Mouse (Mus musculus) embryonic facial prominence, embryonic 10.5 days (tissue): ENCODE measurements around the gene Ubald2. TPM values are rescaled to one million over a fixed set of nuclear protein-coding genes. Genes with fewer than 3 reads are reported as not detected.
A peak's percentile ranks its signal among the peaks of the same experiment; 100 is the strongest.
"Not testable (repeated sequence)": the region's sequence is repeated elsewhere in the genome, so short reads cannot be mapped to it uniquely, and the experiment has no call there.

ENCODE experiments used
- DNase-seq: peaks from one replicate; pipeline ENCODE4 v3.0.0-alpha.2; 2017; ENCODE audit warnings: low spot score
- H3K27ac ChIP-seq: fragments of 300-500 bp; sonication (generic); replicated peaks from 2 replicates; pipeline ENCODE4 v1.5.1; 2016; ENCODE audit warnings: mild to moderate bottlenecking
- H3K27me3 ChIP-seq: fragments of 300-500 bp; sonication (generic); replicated peaks from 2 replicates; pipeline ENCODE4 v1.6.1; 2016; ENCODE audit warnings: low read depth, mild to moderate bottlenecking; ENCODE audit not compliant: poor library complexity, severe bottlenecking
- H3K36me3 ChIP-seq: fragments of 300-500 bp; sonication (generic); replicated peaks from 2 replicates; pipeline ENCODE4 v1.6.1; 2016; ENCODE audit warnings: mild to moderate bottlenecking, moderate library complexity
- H3K4me1 ChIP-seq: fragments of 300-500 bp; sonication (generic); 2 replicates; pipeline ENCODE4 v1.6.1; 2016
- H3K4me3 ChIP-seq: fragments of 300-500 bp; sonication (generic); 2 replicates; pipeline ENCODE4 v1.5.1; 2016; ENCODE audit warnings: mild to moderate bottlenecking, moderate library complexity
- H3K9me3 ChIP-seq: fragments of 300-500 bp; sonication (generic); 2 replicates; pipeline ENCODE4 v1.6.1; 2016; ENCODE audit warnings: mild to moderate bottlenecking
- whole genome bisulfite sequencing: fragments of 180-500 bp; shearing (Covaris S2); methylation state at CpG from one replicate; pipeline ENCODE4 v1.1.7; 2016; 5-methylcytosine and 5-hydroxymethylcytosine counted together
- polyA plus RNA-seq: library from polyadenylated mRNA; unstranded; fragments of >200 nt; fragmentation: Nextera tagmentation; extraction: Ambion mirVana; gene quantifications from 2 replicates; pipeline ENCODE4 v1.2.1, GENCODE M21; 2016

The Ubald2 gene
- polyA plus RNA-seq, 1 experiment from 2014 or later: 43.7 TPM

DNA sequence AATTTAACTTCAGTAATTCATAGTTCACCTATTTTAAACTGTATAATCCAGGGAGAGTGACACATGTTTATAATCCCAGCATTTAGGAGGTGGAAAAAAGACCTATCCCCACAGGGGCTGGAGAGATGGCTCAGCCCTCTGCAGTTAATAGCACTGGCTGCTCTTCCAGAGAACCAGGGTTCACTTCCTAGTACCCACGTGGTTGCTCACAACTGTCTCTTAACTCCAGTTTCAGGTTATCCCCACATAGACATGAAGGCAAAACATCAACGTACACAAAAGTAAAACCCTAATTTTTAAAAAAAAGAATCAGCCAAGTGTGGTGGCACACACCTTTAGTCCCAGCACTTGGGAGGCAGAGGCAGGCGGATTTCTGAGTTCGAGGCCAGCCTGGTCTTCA, 28.3 kb upstream of the Ubald2 start:
- Histone ChIP-seq H3K36me3 (peaks cover 25% of the 10 kb centered on the region), H3K9me3 (no peaks in the 10 kb centered on the region), H3K27me3 (no peaks in the 10 kb centered on the region; the same call in 1 of the 2 replicates), H3K27ac (no peak overlapping the region), H3K4me3 (no peak overlapping the region), H3K4me1 (peaks cover under 1% of the 10 kb centered on the region)
- no peak for DNase-seq
- 89% methylated on average over 4 of the region's 4 CpGs for WGBS

DNA sequence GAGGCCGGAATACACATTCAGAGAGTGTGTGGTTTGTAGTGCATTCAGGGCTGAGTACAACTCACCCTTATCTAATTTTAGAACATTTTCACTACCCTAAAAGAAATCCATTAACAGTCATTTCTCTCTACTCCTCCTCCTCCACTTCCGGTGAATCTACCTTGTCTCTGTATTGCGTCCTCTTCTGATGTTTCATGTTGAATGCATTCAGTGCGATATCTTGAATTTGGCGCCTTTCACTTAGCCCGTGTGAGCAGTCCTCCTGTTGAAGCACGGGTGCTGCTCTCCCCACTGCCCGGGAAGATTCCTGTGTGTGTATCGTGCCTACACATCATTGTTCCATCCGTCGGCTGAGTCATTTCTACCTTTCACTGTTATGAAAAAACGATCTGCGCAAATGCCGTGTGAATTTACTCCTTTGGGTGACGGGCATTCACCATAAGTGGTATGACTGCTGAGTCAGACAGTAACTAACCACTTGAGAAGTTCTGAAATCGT, 27.6 kb upstream of the Ubald2 start:
- H3K27ac ChIP-seq: no peak overlapping the region
- H3K4me3 ChIP-seq: no peak overlapping the region
- peaks cover 6% of the 10 kb centered on the region for H3K27me3 ChIP-seq
- H3K4me1 ChIP-seq: peaks cover 4% of the 10 kb centered on the region; the same call in 1 of the 2 replicates
- peaks cover 25% of the 10 kb centered on the region for H3K36me3 ChIP-seq
- no peaks in the 10 kb centered on the region for H3K9me3 ChIP-seq
- DNase-seq: no peak
- 96% methylated on average over 16 of the region's 16 CpGs for WGBS

DNA sequence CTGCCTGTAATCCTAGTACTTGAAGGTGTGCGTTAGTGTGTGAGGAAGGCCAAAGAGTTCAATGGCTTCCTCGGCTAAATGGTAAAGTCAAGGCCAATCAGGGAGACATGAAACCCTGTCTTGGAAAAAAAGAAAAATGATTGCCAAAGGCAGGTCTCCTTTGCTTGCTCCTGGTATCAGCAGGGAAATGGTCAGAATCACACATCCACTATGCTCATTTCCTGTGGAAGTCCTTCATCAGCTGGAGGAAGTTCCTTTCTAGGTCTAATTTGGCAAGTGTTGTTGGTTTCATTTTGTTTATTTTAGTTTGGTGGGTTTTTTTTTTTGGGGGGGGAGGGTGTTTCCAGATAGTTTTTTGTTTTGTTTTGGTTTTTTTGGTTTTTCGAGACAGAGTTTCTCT, 24.9 kb upstream of the Ubald2 start:
- Histone ChIP-seq H3K4me3 (no peak overlapping the region), H3K36me3 (peaks cover 13% of the 10 kb centered on the region), H3K27me3 (peaks cover 24% of the 10 kb centered on the region), H3K27ac (no peak overlapping the region), H3K4me1 (peaks cover 23% of the 10 kb centered on the region), H3K9me3 (no peaks in the 10 kb centered on the region)
- 90% methylated on average over 3 of the region's 3 CpGs for WGBS
- no peak for DNase-seq

DNA sequence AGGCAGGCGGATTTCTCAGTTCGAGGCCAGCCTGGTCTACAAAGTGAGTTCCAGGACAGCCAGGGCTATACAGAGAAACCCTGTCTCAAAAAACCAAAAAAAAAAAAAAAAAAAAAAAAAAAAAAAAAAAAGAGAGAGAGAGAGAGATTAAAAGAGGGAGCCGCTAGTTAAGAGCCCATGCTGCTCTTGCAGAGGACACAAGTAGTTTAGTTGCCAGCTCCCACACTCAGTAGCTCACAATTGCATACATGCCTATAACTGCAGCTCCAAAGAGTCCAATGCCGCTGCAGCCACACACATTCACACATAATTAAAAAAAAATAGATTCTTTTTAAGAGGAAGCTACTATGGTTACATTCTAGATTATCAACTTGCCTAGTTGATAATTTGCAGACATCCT, 23.5 kb upstream of the Ubald2 start:
- DNase-seq, H3K9me3 ChIP-seq, H3K4me3 ChIP-seq, H3K36me3 ChIP-seq, H3K27ac ChIP-seq: not testable (repeated sequence)
- Histone ChIP-seq H3K27me3 (peaks cover 37% of the 10 kb centered on the region), H3K4me1 (peaks cover 23% of the 10 kb centered on the region)
- WGBS: 89% methylated on average over 4 of the region's 4 CpGs

DNA sequence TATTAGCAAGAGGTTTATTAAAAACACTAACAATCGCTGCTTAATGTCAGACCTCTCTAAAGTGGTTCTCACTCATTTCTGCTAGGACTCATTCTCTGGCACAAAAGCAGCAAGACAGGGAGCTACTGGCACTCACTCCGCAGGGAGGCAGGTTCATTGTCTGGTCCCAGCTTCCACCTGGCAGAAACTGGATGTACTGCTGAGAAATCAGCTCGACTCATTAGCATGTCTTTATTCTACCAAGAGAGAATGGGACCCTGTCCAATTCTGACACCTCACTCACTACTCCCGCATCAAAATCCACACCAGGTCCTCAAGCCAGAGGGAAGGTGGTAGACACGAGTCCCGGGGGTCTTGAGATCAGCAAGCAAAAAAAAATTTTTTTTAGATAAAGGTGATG, 22.3 kb upstream of the Ubald2 start:
- Histone ChIP-seq H3K27me3 (peaks cover 37% of the 10 kb centered on the region), H3K4me3 (peak overlapping the region; percentile 71), H3K9me3 (no peaks in the 10 kb centered on the region), H3K36me3 (peaks cover 2% of the 10 kb centered on the region; the same call in 1 of the 2 replicates), H3K4me1 (peaks cover 28% of the 10 kb centered on the region), H3K27ac (no peak overlapping the region)
- 11% methylated on average over 6 of the region's 6 CpGs for WGBS
- DNase-seq: no peak

DNA sequence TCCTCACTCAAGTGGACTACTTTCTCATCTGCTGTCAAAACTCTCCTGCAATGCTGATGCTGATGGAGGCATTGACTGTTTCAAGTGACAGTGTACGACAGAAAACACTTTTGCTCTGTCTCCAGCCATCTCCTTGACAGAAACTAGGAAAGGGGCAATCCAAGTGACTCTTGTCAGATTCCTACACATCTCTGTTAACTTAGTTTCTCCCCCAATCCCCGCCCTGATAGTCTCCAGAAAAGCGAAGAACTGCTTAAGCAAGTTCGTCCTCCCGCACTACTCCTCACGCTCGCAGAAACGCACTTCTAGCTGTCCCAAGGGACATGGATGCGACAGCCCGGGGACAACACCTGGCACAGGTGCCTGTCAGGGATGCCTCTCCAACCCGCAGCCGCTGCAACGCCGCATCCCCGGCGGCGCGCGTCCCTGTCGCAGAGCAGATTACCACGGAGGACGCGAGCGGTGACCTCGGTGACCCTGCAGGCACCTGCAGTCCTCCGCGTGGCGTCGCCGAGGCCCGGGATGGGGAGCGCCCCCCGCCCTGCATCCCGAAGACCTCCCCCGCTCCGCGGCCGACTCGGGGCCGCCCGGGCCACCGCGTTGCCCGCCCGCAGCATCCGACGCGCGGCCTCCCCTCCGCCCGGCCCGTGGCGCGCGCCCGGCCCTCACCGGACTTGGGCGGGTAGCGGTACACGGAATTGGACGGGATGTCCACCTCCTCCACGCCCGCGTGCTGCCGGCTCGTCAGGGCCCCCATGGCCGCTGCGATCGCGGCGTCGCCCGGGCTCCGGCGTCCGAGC, 21.7 kb upstream of the Ubald2 start:
- Histone ChIP-seq H3K4me3 (peak overlapping the region; percentile 71), H3K9me3 (no peaks in the 10 kb centered on the region), H3K4me1 (peaks cover 34% of the 10 kb centered on the region), H3K36me3 (peaks cover 2% of the 10 kb centered on the region; the same call in 1 of the 2 replicates), H3K27me3 (peaks cover 37% of the 10 kb centered on the region), H3K27ac (peak overlapping the region; percentile 94)
- WGBS: under 1% methylated on average over 76 of the region's 76 CpGs
- peak; percentile 61 for DNase-seq

DNA sequence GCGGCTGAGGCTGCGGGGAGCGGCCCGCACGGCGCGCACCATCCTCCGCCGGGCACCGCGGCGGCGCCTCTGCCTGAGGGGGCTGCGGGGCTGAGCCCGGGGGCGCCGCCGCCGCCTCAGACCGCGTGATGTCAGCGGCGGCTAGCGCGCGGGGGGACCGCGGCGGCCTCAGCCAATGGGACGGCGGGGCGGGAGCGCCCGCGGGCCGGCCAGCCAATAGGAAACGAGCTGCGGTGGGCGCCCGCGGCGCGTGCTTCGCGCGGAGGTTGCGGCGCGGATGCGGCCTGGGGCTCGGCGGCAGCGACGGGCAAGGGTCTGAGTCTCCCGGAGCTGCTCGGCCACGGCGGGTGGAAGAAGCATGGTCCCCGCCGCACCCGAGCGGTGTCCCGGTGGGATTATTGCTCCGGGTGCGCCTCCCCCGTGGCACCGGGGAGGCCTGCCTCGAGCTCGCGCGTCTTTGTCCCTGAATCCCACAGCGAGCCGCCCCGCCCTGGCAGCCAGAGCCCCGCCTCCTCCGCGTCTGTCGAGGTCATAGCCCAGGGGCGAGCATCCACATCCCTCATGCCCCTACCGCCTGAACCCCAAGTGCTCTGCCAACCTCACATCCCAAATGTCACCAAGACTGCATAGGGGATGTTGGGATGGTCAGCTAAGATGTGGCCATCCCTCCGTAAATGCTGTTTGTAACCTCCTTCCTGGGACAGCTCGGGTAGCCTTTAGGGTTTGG, 20.8 kb upstream of the Ubald2 start, which contains the start of gene Rnf157:
Rnf157 (minus strand) TSS at position 129 of the 727 bp plus-strand sequence.
- WGBS: 2% methylated on average over 82 of the region's 82 CpGs
- Histone ChIP-seq H3K9me3 (no peaks in the 10 kb centered on the region), H3K27me3 (peaks cover 37% of the 10 kb centered on the region), H3K4me3 (peak within 1 kb of the TSS; percentile 71), H3K36me3 (no peaks in the 10 kb centered on the region; the same call in 1 of the 2 replicates), H3K4me1 (peaks cover 39% of the 10 kb centered on the region), H3K27ac (peak within 1 kb of the TSS; percentile 94)
- DNase-seq: peak; percentile 90

DNA sequence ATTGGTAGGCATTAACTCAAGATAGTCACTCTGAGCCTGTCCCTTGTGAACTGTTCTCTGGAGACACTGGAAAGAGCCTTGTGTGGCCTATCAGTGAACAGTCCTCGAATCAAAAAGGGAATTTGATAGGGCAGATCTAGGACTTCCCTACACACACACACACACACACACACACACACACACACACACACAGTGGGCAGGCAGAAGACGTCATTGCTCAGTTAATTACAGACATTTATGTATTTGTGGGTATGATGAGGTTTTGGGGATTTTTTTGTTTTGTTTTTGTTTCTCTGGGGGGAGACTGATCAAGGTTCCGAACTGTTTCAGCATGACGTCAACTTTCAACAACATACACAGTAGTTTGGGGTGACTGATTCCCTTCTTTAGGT, 20.3 kb upstream of the Ubald2 start:
- Histone ChIP-seq H3K27me3 (peaks cover 37% of the 10 kb centered on the region), H3K4me3 (peak overlapping the region; percentile 71), H3K9me3 (no peaks in the 10 kb centered on the region), H3K36me3 (no peaks in the 10 kb centered on the region; the same call in 1 of the 2 replicates), H3K4me1 (peaks cover 45% of the 10 kb centered on the region), H3K27ac (peak overlapping the region; percentile 94; the same call in 1 of the 2 replicates)
- 83% methylated on average over 4 of the region's 4 CpGs for WGBS
- no peak for DNase-seq

DNA sequence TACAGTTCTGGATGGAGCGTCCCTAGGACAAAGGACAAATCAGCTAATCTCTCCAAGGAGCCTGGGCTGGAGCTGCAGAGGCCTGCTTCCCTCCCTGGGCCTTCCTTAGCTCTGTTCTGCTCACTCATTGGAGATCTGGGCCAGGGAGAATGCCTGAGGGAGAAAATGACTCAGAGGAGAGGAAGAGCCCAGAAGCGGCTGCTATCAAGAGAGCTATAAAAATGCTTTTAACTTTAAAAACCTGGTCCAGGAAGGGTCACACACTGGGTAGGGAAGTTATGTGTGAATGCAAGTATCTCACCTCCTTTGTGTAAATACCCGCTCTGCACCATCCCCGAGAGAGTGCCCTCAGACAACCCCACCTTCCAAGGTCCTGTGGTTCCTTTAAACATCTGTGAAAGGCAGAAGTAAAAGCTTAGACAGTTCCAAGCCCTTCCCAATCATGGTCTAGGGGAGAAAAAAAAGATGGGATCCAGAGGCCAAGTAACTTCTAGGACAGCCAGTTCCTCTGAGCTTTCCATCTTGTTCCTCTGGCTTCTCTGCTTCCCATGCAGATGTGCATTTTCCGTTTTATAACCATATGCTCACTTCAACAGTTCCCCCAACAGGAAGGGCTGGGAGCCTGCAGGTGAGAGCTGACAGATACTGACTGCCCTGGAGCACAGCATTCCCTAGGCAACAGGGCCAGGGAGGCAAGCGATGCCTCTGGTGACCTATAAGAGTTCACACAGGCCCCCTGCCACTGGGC, 17.5 kb upstream of the Ubald2 start:
- DNase-seq: no peak
- H3K4me3 ChIP-seq: no peak overlapping the region
- 71% methylated on average over 6 of the region's 6 CpGs for WGBS
- peak overlapping the region; percentile 71; the same call in 1 of the 2 replicates for H3K27ac ChIP-seq
- no peaks in the 10 kb centered on the region for H3K36me3 ChIP-seq
- peaks cover 62% of the 10 kb centered on the region for H3K4me1 ChIP-seq
- no peaks in the 10 kb centered on the region for H3K9me3 ChIP-seq
- H3K27me3 ChIP-seq: peaks cover 30% of the 10 kb centered on the region

DNA sequence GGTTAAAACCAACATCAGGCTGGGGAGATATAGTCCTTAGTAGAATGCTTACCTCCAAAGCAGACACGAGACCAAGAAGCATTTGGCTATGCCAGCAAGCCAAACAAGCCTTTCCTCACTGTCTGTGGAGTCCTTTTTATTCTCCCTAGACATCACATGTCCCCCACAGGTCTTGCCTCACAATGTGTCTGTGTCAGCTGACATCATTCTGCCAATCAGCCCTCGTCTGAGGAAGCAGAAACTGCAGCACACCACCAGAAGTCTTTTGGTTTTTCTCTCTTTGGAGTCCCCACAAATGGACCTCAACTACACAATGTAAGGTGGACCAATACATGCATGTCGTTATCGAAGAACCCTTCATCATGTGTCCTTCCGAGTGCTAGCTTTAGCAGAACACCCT, 16.8 kb upstream of the Ubald2 start:
- H3K27me3 ChIP-seq: peaks cover 23% of the 10 kb centered on the region
- 92% methylated on average over 5 of the region's 5 CpGs for WGBS
- H3K4me1 ChIP-seq: peaks cover 57% of the 10 kb centered on the region
- no peak overlapping the region for H3K4me3 ChIP-seq
- no peaks in the 10 kb centered on the region for H3K36me3 ChIP-seq
- H3K9me3 ChIP-seq: no peaks in the 10 kb centered on the region
- DNase-seq: no peak
- H3K27ac ChIP-seq: peak overlapping the region; percentile 87; the same call in 1 of the 2 replicates

DNA sequence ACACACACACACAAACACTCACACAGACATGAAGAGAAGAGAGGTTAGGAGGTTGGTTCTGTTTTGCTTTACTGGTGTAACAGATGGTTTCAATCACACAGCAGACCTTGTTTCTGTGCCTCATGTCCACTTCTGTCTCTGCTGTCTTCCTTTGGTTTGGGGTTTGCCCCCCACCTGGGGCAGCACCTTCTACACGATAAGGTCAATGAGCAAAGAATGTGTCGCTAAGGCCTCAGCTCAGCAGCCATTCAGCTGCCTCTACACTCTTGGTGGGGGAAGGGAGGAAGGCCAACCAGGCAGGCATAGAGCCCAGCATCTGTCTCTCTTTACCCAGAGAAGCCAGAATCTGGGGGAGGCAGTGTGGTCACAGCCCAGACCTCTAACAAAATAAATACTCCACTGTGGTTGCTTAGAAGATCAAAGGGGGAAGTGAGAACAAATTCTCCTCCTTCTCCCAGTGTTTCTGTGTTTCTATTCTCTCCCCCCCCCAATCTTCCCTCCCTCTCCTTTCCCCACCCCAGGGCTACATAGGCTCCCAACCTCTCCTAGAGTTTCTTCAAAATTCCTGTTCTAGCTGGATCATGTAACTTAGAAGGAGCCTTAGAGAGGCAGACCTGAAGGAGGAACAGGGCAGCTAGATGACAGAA, 15.6 kb upstream of the Ubald2 start:
- Histone ChIP-seq H3K4me1 (peaks cover 46% of the 10 kb centered on the region), H3K27me3 (peaks cover 18% of the 10 kb centered on the region), H3K27ac (peak overlapping the region; percentile 87), H3K36me3 (no peaks in the 10 kb centered on the region), H3K9me3 (no peaks in the 10 kb centered on the region), H3K4me3 (peak overlapping the region; percentile 9)
- 11% methylated on average over 2 of the region's 2 CpGs for WGBS
- peak; percentile 83 for DNase-seq
